Mouse (Mus musculus): ENCODE measurements around the gene Cux2. TPM values are rescaled to one million over a fixed set of nuclear protein-coding genes. Genes with fewer than 3 reads are reported as not detected.

The Cux2 gene
- polyA plus RNA-seq, 1 experiment from 2014 or later = 1.5 TPM

DNA sequence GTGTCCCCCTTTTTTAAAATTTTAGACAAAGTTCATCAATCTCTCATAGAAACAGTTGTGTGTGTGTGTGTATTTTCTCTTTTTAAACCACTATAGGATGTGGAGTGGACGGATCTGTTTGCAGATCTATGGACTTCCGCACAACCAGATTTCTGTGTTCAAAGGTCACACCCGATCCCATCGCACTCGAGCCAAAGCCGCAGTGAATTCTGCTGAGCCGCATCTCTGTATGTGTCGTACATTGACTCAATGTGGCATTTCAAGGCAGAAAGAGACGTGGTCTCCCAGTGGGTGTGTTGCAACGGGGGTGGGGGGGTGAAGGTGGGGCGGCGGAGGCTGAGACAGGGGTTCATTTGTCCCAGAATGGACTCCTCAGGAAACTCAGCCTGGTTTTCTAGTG is 191.5 kb downstream of the Cux2 start:
- Histone ChIP-seq H3K4me1 (replicated peaks; ENCODE audit: control insufficient read depth, insufficient read depth, low read length) (0 out of 2 replicates have a peak, but pooled peaks cover 6% of the 10 kb centered on the region), H3K9ac (ENCODE audit: low read depth, low read length) (no peak overlapping the region), H3K4me3 (ENCODE audit: low read depth, low read length) (no peak overlapping the region), H3K27ac (ENCODE audit: low read depth, low read length) (peak overlapping the region; percentile 88), H3K36me3 (ENCODE audit: control insufficient read depth, insufficient read depth) (peaks cover 12% of the 10 kb centered on the region), H3K9me3 (ENCODE audit: control insufficient read depth) (no peaks in the 10 kb centered on the region), H3K4me2 (replicated peaks; ENCODE audit: low read depth) (peak overlapping the region; percentile 33; the same call in 1 of the 2 replicates), H3K27me3 (replicated peaks; ENCODE audit: control insufficient read depth, insufficient read depth, low read length) (no peaks in the 10 kb centered on the region)
- no peak for TF ChIP-seq CTCF (IDR thresholded peaks at IDR 0.05; ENCODE audit: low read depth)
- WGBS = 48% methylated on average over 12 of the region's 12 CpGs
- peak; percentile 31; the same call in 1 of the 2 replicates for ATAC-seq

- Histone ChIP-seq H3K27me3 (replicated peaks; ENCODE audit: control insufficient read depth, insufficient read depth, low read length) (no peaks in the 10 kb centered on the region), H3K9me3 (ENCODE audit: control insufficient read depth) (no peaks in the 10 kb centered on the region), H3K4me1 (replicated peaks; ENCODE audit: control insufficient read depth, insufficient read depth, low read length) (0 out of 2 replicates have a peak, but pooled peaks cover 6% of the 10 kb centered on the region), H3K36me3 (ENCODE audit: control insufficient read depth, insufficient read depth) (peaks cover 28% of the 10 kb centered on the region), H3K9ac (ENCODE audit: low read depth, low read length) (no peak overlapping the region), H3K4me3 (ENCODE audit: low read depth, low read length) (no peak overlapping the region), H3K27ac (ENCODE audit: low read depth, low read length) (peak overlapping the region; percentile 88), H3K4me2 (replicated peaks; ENCODE audit: low read depth) (no peak overlapping the region)
- TF ChIP-seq CTCF (IDR thresholded peaks at IDR 0.05; ENCODE audit: low read depth) = no peak
- ATAC-seq = peak; percentile 0; the same call in 1 of the 2 replicates
- 61% methylated on average over 11 of the region's 11 CpGs for whole genome bisulfite sequencing
Observed at GRCm38 (mm10) chr5:121856740-121857139, 193.2 kb downstream of the Cux2 start.

GRCm38 (mm10) chr5:121854768-121855167 is 195.1 kb downstream of the Cux2 start:
- ATAC-seq = no peak
- Histone ChIP-seq H3K4me1 (replicated peaks; ENCODE audit: control insufficient read depth, insufficient read depth, low read length) (0 out of 2 replicates have a peak, but pooled peaks cover 7% of the 10 kb centered on the region), H3K27ac (ENCODE audit: low read depth, low read length) (peak overlapping the region; percentile 88), H3K9me3 (ENCODE audit: control insufficient read depth) (no peaks in the 10 kb centered on the region), H3K4me2 (replicated peaks; ENCODE audit: low read depth) (peak overlapping the region; percentile 21; the same call in 1 of the 2 replicates), H3K36me3 (ENCODE audit: control insufficient read depth, insufficient read depth) (peaks cover 33% of the 10 kb centered on the region), H3K4me3 (ENCODE audit: low read depth, low read length) (no peak overlapping the region), H3K9ac (ENCODE audit: low read depth, low read length) (no peak overlapping the region), H3K27me3 (replicated peaks; ENCODE audit: control insufficient read depth, insufficient read depth, low read length) (no peaks in the 10 kb centered on the region)
- TF ChIP-seq CTCF (IDR thresholded peaks at IDR 0.05; ENCODE audit: low read depth) = no peak
- WGBS = 67% methylated on average over 10 of the region's 10 CpGs

GRCm38 (mm10) chr5:121853368-121854051 is 196.4 kb downstream of the Cux2 start:
- WGBS = 39% methylated on average over 9 of the region's 9 CpGs
- peak overlapping the region; percentile 22 for H3K9ac ChIP-seq (ENCODE audit: low read depth, low read length)
- no peak overlapping the region for H3K4me3 ChIP-seq (ENCODE audit: low read depth, low read length)
- no peak for TF ChIP-seq CTCF (IDR thresholded peaks at IDR 0.05; ENCODE audit: low read depth)
- H3K27me3 ChIP-seq (replicated peaks; ENCODE audit: control insufficient read depth, insufficient read depth, low read length) = no peaks in the 10 kb centered on the region
- peaks cover 33% of the 10 kb centered on the region for H3K36me3 ChIP-seq (ENCODE audit: control insufficient read depth, insufficient read depth)
- H3K9me3 ChIP-seq (ENCODE audit: control insufficient read depth) = no peaks in the 10 kb centered on the region
- ATAC-seq = peak; percentile 53
- peak overlapping the region; percentile 88 for H3K27ac ChIP-seq (ENCODE audit: low read depth, low read length)
- 0 out of 2 replicates have a peak, but pooled peaks cover 7% of the 10 kb centered on the region for H3K4me1 ChIP-seq (replicated peaks; ENCODE audit: control insufficient read depth, insufficient read depth, low read length)
- peak overlapping the region; percentile 32 for H3K4me2 ChIP-seq (replicated peaks; ENCODE audit: low read depth)

- Histone ChIP-seq H3K27me3 (replicated peaks; ENCODE audit: control insufficient read depth, insufficient read depth, low read length) (no peaks in the 10 kb centered on the region), H3K4me2 (replicated peaks; ENCODE audit: low read depth) (peak overlapping the region; percentile 78), H3K36me3 (ENCODE audit: control insufficient read depth, insufficient read depth) (peaks cover 29% of the 10 kb centered on the region), H3K4me3 (ENCODE audit: low read depth, low read length) (peak overlapping the region; percentile 89), H3K9ac (ENCODE audit: low read depth, low read length) (peak overlapping the region; percentile 88), H3K9me3 (ENCODE audit: control insufficient read depth) (no peaks in the 10 kb centered on the region), H3K27ac (ENCODE audit: low read depth, low read length) (peak overlapping the region; percentile 89), H3K4me1 (replicated peaks; ENCODE audit: control insufficient read depth, insufficient read depth, low read length) (0 out of 2 replicates have a peak, but pooled peaks cover 5% of the 10 kb centered on the region)
- WGBS = 23% methylated on average over 20 of the region's 20 CpGs
- TF ChIP-seq CTCF (IDR thresholded peaks at IDR 0.05; ENCODE audit: low read depth) = no peak
- peak; percentile 25 for ATAC-seq
Observed at GRCm38 (mm10) chr5:121849478-121850349, 200.2 kb downstream of the Cux2 start.

GRCm38 (mm10) chr5:121848743-121849142 is 201.2 kb downstream of the Cux2 start, which contains the start of gene Pheta1:
Pheta1 (plus strand) TSS chr5:121848984.
- peak within 1 kb of the TSS; percentile 88 for H3K9ac ChIP-seq (ENCODE audit: low read depth, low read length)
- under 1% methylated on average over 38 of the region's 42 CpGs for WGBS
- TF ChIP-seq CTCF (IDR thresholded peaks at IDR 0.05; ENCODE audit: low read depth) = peak; percentile 6; the same call in 1 of the 2 replicates
- peak within 1 kb of the TSS; percentile 89 for H3K4me3 ChIP-seq (ENCODE audit: low read depth, low read length)
- H3K27ac ChIP-seq (ENCODE audit: low read depth, low read length) = peak within 1 kb of the TSS; percentile 89
- ATAC-seq = peak; percentile 76
- H3K4me2 ChIP-seq (replicated peaks; ENCODE audit: low read depth) = peak within 1 kb of the TSS; percentile 78
- 0 out of 2 replicates have a peak, but pooled peaks cover 5% of the 10 kb centered on the region for H3K4me1 ChIP-seq (replicated peaks; ENCODE audit: control insufficient read depth, insufficient read depth, low read length)
- peaks cover 24% of the 10 kb centered on the region for H3K36me3 ChIP-seq (ENCODE audit: control insufficient read depth, insufficient read depth)
- H3K9me3 ChIP-seq (ENCODE audit: control insufficient read depth) = no peaks in the 10 kb centered on the region
- no peaks in the 10 kb centered on the region for H3K27me3 ChIP-seq (replicated peaks; ENCODE audit: control insufficient read depth, insufficient read depth, low read length)

Data from intestine, postnatal 0 days (tissue).